Mouse (Mus musculus): ENCODE measurements around the gene Naa10.

The Naa10 gene

GRCm38 (mm10) chrX:73921823-73922549 lies at the start of gene Naa10, which contains the start of gene Arhgap4:
Gene Naa10 (minus strand): TSS chrX:73921944.
Gene Arhgap4 (minus strand): TSS chrX:73921870.
- in situ Hi-C loops (cut with MboI, MseI) = loop anchor here (25.0 kb wide), 1 partner anchor 1190 kb away; no protein-coding TSS in a partner anchor

- in situ Hi-C loops (cut with MboI, MseI) = no loop called here
Observed at GRCm38 (mm10) chrX:73970781-73971180, 49.0 kb upstream of the Naa10 start.

GRCm38 (mm10) chrX:73969729-73970128 lies 48.0 kb upstream of the Naa10 start:
- in situ Hi-C loops (cut with MboI, MseI) = no loop called here

GRCm38 (mm10) chrX:73969167-73969566 lies 47.4 kb upstream of the Naa10 start:
- in situ Hi-C loops (cut with MboI, MseI) = no loop called here

- in situ Hi-C loops (cut with MboI, MseI) = no loop called here
Observed at GRCm38 (mm10) chrX:73967177-73968075, 45.7 kb upstream of the Naa10 start.

- in situ Hi-C loops (cut with MboI, MseI) = no loop called here
Observed at GRCm38 (mm10) chrX:73966248-73967176, 44.8 kb upstream of the Naa10 start, which contains the start of gene Hcfc1. Gene Hcfc1 (minus strand): TSS chrX:73966357.

GRCm38 (mm10) chrX:73965307-73965706 lies 43.6 kb upstream of the Naa10 start:
- in situ Hi-C loops (cut with MboI, MseI) = no loop called here

GRCm38 (mm10) chrX:73964363-73964762 lies 42.6 kb upstream of the Naa10 start:
- in situ Hi-C loops (cut with MboI, MseI) = loop anchor here (5.0 kb wide), 1 partner anchor 247 kb away; the partner anchor contains the start of genes Abcd1 and Bcap31

- in situ Hi-C loops (cut with MboI, MseI) = loop anchor here (5.0 kb wide), 1 partner anchor 173 kb away; no protein-coding TSS in a partner anchor
Observed at GRCm38 (mm10) chrX:73954988-73955387, 33.2 kb upstream of the Naa10 start.

GRCm38 (mm10) chrX:73952603-73953002 lies 30.9 kb upstream of the Naa10 start:
- in situ Hi-C loops (cut with MboI, MseI) = loop anchor here (5.0 kb wide), 1 partner anchor 170 kb away; no protein-coding TSS in a partner anchor

GRCm38 (mm10) chrX:73949341-73949740 lies 27.6 kb upstream of the Naa10 start:
- in situ Hi-C loops (cut with MboI, MseI) = loop anchor here (10.0 kb wide), 1 partner anchor 385 kb away; no protein-coding TSS in a partner anchor

- in situ Hi-C loops (cut with MboI, MseI) = loop anchor here (10.0 kb wide), 1 partner anchor 384 kb away; no protein-coding TSS in a partner anchor
Observed at GRCm38 (mm10) chrX:73948647-73949046, 26.9 kb upstream of the Naa10 start.

GRCm38 (mm10) chrX:73946896-73947295 lies 25.2 kb upstream of the Naa10 start:
- in situ Hi-C loops (cut with MboI, MseI) = loop anchor here (10.0 kb wide), 1 partner anchor 382 kb away; no protein-coding TSS in a partner anchor

- in situ Hi-C loops (cut with MboI, MseI) = loop anchor here (10.0 kb wide), 1 partner anchor 377 kb away; no protein-coding TSS in a partner anchor
Observed at GRCm38 (mm10) chrX:73942294-73942693, 20.6 kb upstream of the Naa10 start.

- in situ Hi-C loops (cut with MboI, MseI) = loop anchor here (10.0 kb wide), 1 partner anchor 377 kb away; no protein-coding TSS in a partner anchor
Observed at GRCm38 (mm10) chrX:73941860-73942259, 20.1 kb upstream of the Naa10 start.

- in situ Hi-C loops (cut with MboI, MseI) = no loop called here
Observed at GRCm38 (mm10) chrX:73931871-73932270, 10.1 kb upstream of the Naa10 start.

GRCm38 (mm10) chrX:73930402-73931062 lies 8.8 kb upstream of the Naa10 start, which contains the start of gene Renbp:
Gene Renbp (minus strand): TSS chrX:73930850.
- in situ Hi-C loops (cut with MboI, MseI) = no loop called here

- in situ Hi-C loops (cut with MboI, MseI) = loop anchor here (25.0 kb wide), 1 partner anchor 1190 kb away; no protein-coding TSS in a partner anchor
Observed at GRCm38 (mm10) chrX:73922550-73922882, 772 bp upstream of the Naa10 start.

- in situ Hi-C loops (cut with MboI, MseI) = loop anchor here (25.0 kb wide), 1 partner anchor 1191 kb away; no protein-coding TSS in a partner anchor
Observed at GRCm38 (mm10) chrX:73921285-73921822, 390 bp downstream of the Naa10 start.

GRCm38 (mm10) chrX:73918631-73919030 lies 3.1 kb downstream of the Naa10 start:
- in situ Hi-C loops (cut with MboI, MseI) = loop anchor here (25.0 kb wide), 1 partner anchor 1194 kb away; no protein-coding TSS in a partner anchor

Measured in T-helper 1 cell (primary cell).